ENCODE assay signal across 8 mouse cellular contexts in the genomic region with DNA sequence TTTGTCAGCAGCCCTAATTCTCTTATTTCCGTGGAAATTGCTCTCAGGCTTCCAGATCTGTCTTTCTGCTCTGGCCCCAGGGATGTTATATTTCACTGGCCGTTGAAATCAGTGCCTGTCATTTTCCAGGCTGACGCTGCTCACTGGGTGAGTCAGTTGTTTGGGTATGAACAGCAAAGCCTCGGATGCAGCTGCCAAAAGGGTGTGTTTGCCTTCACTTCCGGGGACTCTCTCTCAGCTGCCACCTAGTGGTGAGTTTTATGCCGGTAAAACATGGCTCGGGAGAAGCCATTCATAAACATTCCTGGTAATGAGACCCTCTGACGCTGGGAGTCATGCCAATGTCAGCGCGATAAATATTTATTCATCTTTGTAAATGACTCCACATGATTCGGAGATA.
DNase-seq lines count a peak whose midpoint lies in the region; ATAC-seq and TF ChIP-seq lines count a peak whose summit lies in the region.

No protein-coding gene starts in this region.

- H3K4me1 ChIP-seq in embryonic facial prominence, embryonic 11.5 days (ENCODE audit: control insufficient read depth, insufficient read depth, low read length): no peaks in the 10 kb centered on the region
- no peaks in the 10 kb centered on the region for H3K4me1 ChIP-seq in limb, embryonic 10.5 days
- peaks cover 10% of the 10 kb centered on the region for H3K4me1 ChIP-seq in midbrain, embryonic 13.5 days (replicated peaks)
- H3K4me1 ChIP-seq in small intestine, adult 2 months (ENCODE audit: control insufficient read depth, insufficient read depth, insufficient read length, low read length): no peaks in the 10 kb centered on the region

- TF ChIP-seq POLR2A in small intestine, adult 2 months (IDR thresholded peaks at IDR 0.05; ENCODE audit: low read depth, low read length): no peak

- no peaks in the 10 kb centered on the region for H3K27me3 ChIP-seq in embryonic facial prominence, embryonic 11.5 days (ENCODE audit: control insufficient read depth, insufficient read depth, low read length)
- no peaks in the 10 kb centered on the region for H3K27me3 ChIP-seq in limb, embryonic 10.5 days (ENCODE audit: low read depth, poor library complexity, severe bottlenecking)
- H3K27me3 ChIP-seq in midbrain, embryonic 13.5 days: no peaks in the 10 kb centered on the region
- H3K27me3 ChIP-seq in small intestine, adult 2 months (ENCODE audit: control insufficient read depth, insufficient read depth, low read length): no peaks in the 10 kb centered on the region

- peak; percentile 64 for DNase-seq in 3134 (ENCODE audit: extremely low read depth, insufficient read length, low spot score)
- DNase-seq in adrenal gland, postnatal 14 days: peak; percentile 92
- DNase-seq in embryonic facial prominence, embryonic 11.5 days (ENCODE audit: low spot score): peak; percentile 80
- DNase-seq in heart, adult 18-20 months: peak; percentile 90 to 92
- DNase-seq in kidney, adult 18-20 months: peak; percentile 77
- DNase-seq in limb, embryonic 10.5 days (ENCODE audit: low spot score): peak; percentile 76

- no peak overlapping the region for H3K27ac ChIP-seq in embryonic facial prominence, embryonic 11.5 days (replicated peaks; ENCODE audit: low read depth, low read length)
- H3K27ac ChIP-seq in limb, embryonic 10.5 days: no peak overlapping the region
- H3K27ac ChIP-seq in midbrain, embryonic 13.5 days: peak overlapping the region; percentile 37; the same call in 1 of the 2 replicates
- H3K27ac ChIP-seq in small intestine, adult 2 months (ENCODE audit: insufficient read depth, low read depth, low read length): no peak overlapping the region

- 14% methylated on average over 11 of the region's 11 CpGs for WGBS in embryonic facial prominence, embryonic 11.5 days
- 21% methylated on average over 11 of the region's 11 CpGs for WGBS in limb, embryonic 10.5 days
- WGBS in midbrain, embryonic 13.5 days: 10% methylated on average over 11 of the region's 11 CpGs
- 5% methylated on average over 11 of the region's 11 CpGs for WGBS in small intestine, adult 2 months

- no peaks in the 10 kb centered on the region for H3K36me3 ChIP-seq in embryonic facial prominence, embryonic 11.5 days (replicated peaks; ENCODE audit: control insufficient read depth, insufficient read depth, low read depth, low read length)
- no peaks in the 10 kb centered on the region for H3K36me3 ChIP-seq in limb, embryonic 10.5 days
- H3K36me3 ChIP-seq in midbrain, embryonic 13.5 days: no peaks in the 10 kb centered on the region
- H3K36me3 ChIP-seq in small intestine, adult 2 months (ENCODE audit: control insufficient read depth, insufficient read depth, low read length): no peaks in the 10 kb centered on the region

- no peaks in the 10 kb centered on the region for H3K9me3 ChIP-seq in embryonic facial prominence, embryonic 11.5 days (replicated peaks; ENCODE audit: control insufficient read depth, low read length)
- no peaks in the 10 kb centered on the region for H3K9me3 ChIP-seq in limb, embryonic 10.5 days (replicated peaks)
- H3K9me3 ChIP-seq in midbrain, embryonic 13.5 days: no peaks in the 10 kb centered on the region

- no peak overlapping the region for H3K4me3 ChIP-seq in embryonic facial prominence, embryonic 11.5 days (ENCODE audit: low read depth, low read length)
- H3K4me3 ChIP-seq in limb, embryonic 10.5 days: no peak overlapping the region
- 0 out of 2 replicates have a peak overlapping the region, but pooled peaks have one; percentile 16 for H3K4me3 ChIP-seq in midbrain, embryonic 13.5 days (replicated peaks)
- H3K4me3 ChIP-seq in small intestine, adult 2 months (ENCODE audit: low read depth, low read length): no peak overlapping the region

- peak; percentile 69; the same call in 1 of the 2 replicates for ATAC-seq in embryonic facial prominence, embryonic 11.5 days (replicated peaks; ENCODE audit: insufficient number of reproducible peaks, low FRiP score, low TSS enrichment, low read depth)
- peak; percentile 88 for ATAC-seq in midbrain, embryonic 13.5 days

- no peak overlapping the region for H3K4me2 ChIP-seq in embryonic facial prominence, embryonic 11.5 days (ENCODE audit: low read depth, low read length)
- peak overlapping the region; percentile 48 for H3K4me2 ChIP-seq in midbrain, embryonic 13.5 days (replicated peaks)

- peak; percentile 84; the same call in 1 of the 2 replicates for TF ChIP-seq CTCF in small intestine, adult 2 months (IDR thresholded peaks at IDR 0.05; ENCODE audit: extremely low read depth, insufficient read length, insufficient replicate concordance, low read depth, low read length)

- H3K9ac ChIP-seq in embryonic facial prominence, embryonic 11.5 days (replicated peaks; ENCODE audit: low read length): no peak overlapping the region
- H3K9ac ChIP-seq in midbrain, embryonic 13.5 days (replicated peaks): 0 out of 2 replicates have a peak overlapping the region, but pooled peaks have one; percentile 8
